Mouse (Mus musculus): Measurements from ENCODE around the gene Mcm7. TPM values are rescaled to one million over a fixed set of nuclear protein-coding genes. Genes with fewer than 3 reads are reported as not detected.
A peak's percentile ranks its signal among the peaks of the same experiment; 100 is the strongest.

The Mcm7 gene
- polyA plus RNA-seq, 1 experiment, result 85.3 TPM

GRCm38 (mm10) chr5:138160842-138161665 is 11.2 kb downstream of the Mcm7 start, which contains the start of gene Cops6:
Gene Cops6 (plus strand): TSS chr5:138161071.
- Histone ChIP-seq H3K4me3 (ENCODE audit: insufficient read depth, low read length) (peak within 1 kb of the TSS; percentile 84), H3K4me1 (ENCODE audit: control insufficient read depth, insufficient read depth, low read length) (peaks cover 8% of the 10 kb centered on the region; the same call in 1 of the 2 replicates), H3K27ac (ENCODE audit: insufficient read depth, low read length) (peak within 1 kb of the TSS; percentile 15)
- TF ChIP-seq POLR2A (IDR thresholded peaks at IDR 0.05; ENCODE audit: low read depth, low read length), result peak; percentile 89
- TF ChIP-seq CTCF (IDR thresholded peaks at IDR 0.05; ENCODE audit: borderline replicate concordance, insufficient read depth, low read length), result no peak

- TF ChIP-seq CTCF (IDR thresholded peaks at IDR 0.05; ENCODE audit: borderline replicate concordance, insufficient read depth, low read length) (no peak), POLR2A (IDR thresholded peaks at IDR 0.05; ENCODE audit: low read depth, low read length) (no peak)
- no peak overlapping the region for H3K27ac ChIP-seq (ENCODE audit: insufficient read depth, low read length)
- H3K4me3 ChIP-seq (ENCODE audit: insufficient read depth, low read length), result no peak overlapping the region
- H3K4me1 ChIP-seq (ENCODE audit: control insufficient read depth, insufficient read depth, low read length), result peaks cover 8% of the 10 kb centered on the region; the same call in 1 of the 2 replicates
These were observed 11.9 kb downstream of the Mcm7 start for GRCm38 (mm10) chr5:138160224-138160762.

- TF ChIP-seq CTCF (IDR thresholded peaks at IDR 0.05; ENCODE audit: borderline replicate concordance, insufficient read depth, low read length) (peak; percentile 96; the same call in 1 of the 2 replicates), POLR2A (IDR thresholded peaks at IDR 0.05; ENCODE audit: low read depth, low read length) (peak; percentile 83)
- no peaks in the 10 kb centered on the region for H3K4me1 ChIP-seq (ENCODE audit: control insufficient read depth, insufficient read depth, low read length)
- H3K4me3 ChIP-seq (ENCODE audit: insufficient read depth, low read length), result peak within 1 kb of the TSS; percentile 60
- H3K27ac ChIP-seq (ENCODE audit: insufficient read depth, low read length), result no peak within 1 kb of the TSS
These were observed 16.7 kb downstream of the Mcm7 start, which contains the start of gene Zfp113 for GRCm38 (mm10) chr5:138155443-138155976. Gene Zfp113 (minus strand): TSS chr5:138155744.

GRCm38 (mm10) chr5:138154390-138154789 is 17.8 kb downstream of the Mcm7 start:
- TF ChIP-seq CTCF (IDR thresholded peaks at IDR 0.05; ENCODE audit: borderline replicate concordance, insufficient read depth, low read length) (no peak), POLR2A (IDR thresholded peaks at IDR 0.05; ENCODE audit: low read depth, low read length) (no peak)
- no peak overlapping the region for H3K4me3 ChIP-seq (ENCODE audit: insufficient read depth, low read length)
- no peaks in the 10 kb centered on the region for H3K4me1 ChIP-seq (ENCODE audit: control insufficient read depth, insufficient read depth, low read length)
- no peak overlapping the region for H3K27ac ChIP-seq (ENCODE audit: insufficient read depth, low read length)

- no peak overlapping the region for H3K27ac ChIP-seq (ENCODE audit: insufficient read depth, low read length)
- no peak for TF ChIP-seq CTCF (IDR thresholded peaks at IDR 0.05; ENCODE audit: borderline replicate concordance, insufficient read depth, low read length)
- no peak for TF ChIP-seq POLR2A (IDR thresholded peaks at IDR 0.05; ENCODE audit: low read depth, low read length)
- no peak overlapping the region for H3K4me3 ChIP-seq (ENCODE audit: insufficient read depth, low read length)
- H3K4me1 ChIP-seq (ENCODE audit: control insufficient read depth, insufficient read depth, low read length), result no peaks in the 10 kb centered on the region
These were observed 33.6 kb downstream of the Mcm7 start for GRCm38 (mm10) chr5:138138585-138138984.

- Histone ChIP-seq H3K4me1 (ENCODE audit: control insufficient read depth, insufficient read depth, low read length) (no peaks in the 10 kb centered on the region), H3K4me3 (ENCODE audit: insufficient read depth, low read length) (no peak overlapping the region), H3K27ac (ENCODE audit: insufficient read depth, low read length) (no peak overlapping the region)
- TF ChIP-seq CTCF (IDR thresholded peaks at IDR 0.05; ENCODE audit: borderline replicate concordance, insufficient read depth, low read length), result peak; percentile 19; the same call in 1 of the 2 replicates
- TF ChIP-seq POLR2A (IDR thresholded peaks at IDR 0.05; ENCODE audit: low read depth, low read length), result no peak
These were observed 34.2 kb downstream of the Mcm7 start for GRCm38 (mm10) chr5:138137935-138138549.

- H3K4me3 ChIP-seq (ENCODE audit: insufficient read depth, low read length), result no peak overlapping the region
- TF ChIP-seq CTCF (IDR thresholded peaks at IDR 0.05; ENCODE audit: borderline replicate concordance, insufficient read depth, low read length), result no peak
- no peak for TF ChIP-seq POLR2A (IDR thresholded peaks at IDR 0.05; ENCODE audit: low read depth, low read length)
- no peak overlapping the region for H3K27ac ChIP-seq (ENCODE audit: insufficient read depth, low read length)
- no peaks in the 10 kb centered on the region for H3K4me1 ChIP-seq (ENCODE audit: control insufficient read depth, insufficient read depth, low read length)
These were observed 35.0 kb downstream of the Mcm7 start for GRCm38 (mm10) chr5:138137257-138137656.

GRCm38 (mm10) chr5:138132425-138133064 is 39.7 kb downstream of the Mcm7 start:
- no peak overlapping the region for H3K4me3 ChIP-seq (ENCODE audit: insufficient read depth, low read length)
- H3K27ac ChIP-seq (ENCODE audit: insufficient read depth, low read length), result no peak overlapping the region
- no peak for TF ChIP-seq CTCF (IDR thresholded peaks at IDR 0.05; ENCODE audit: borderline replicate concordance, insufficient read depth, low read length)
- no peak for TF ChIP-seq POLR2A (IDR thresholded peaks at IDR 0.05; ENCODE audit: low read depth, low read length)
- H3K4me1 ChIP-seq (ENCODE audit: control insufficient read depth, insufficient read depth, low read length), result no peaks in the 10 kb centered on the region

- peak overlapping the region; percentile 85 for H3K27ac ChIP-seq (ENCODE audit: insufficient read depth, low read length)
- H3K4me1 ChIP-seq (ENCODE audit: control insufficient read depth, insufficient read depth, low read length), result no peaks in the 10 kb centered on the region
- TF ChIP-seq POLR2A (IDR thresholded peaks at IDR 0.05; ENCODE audit: low read depth, low read length), result no peak
- no peak for TF ChIP-seq CTCF (IDR thresholded peaks at IDR 0.05; ENCODE audit: borderline replicate concordance, insufficient read depth, low read length)
- peak overlapping the region; percentile 85 for H3K4me3 ChIP-seq (ENCODE audit: insufficient read depth, low read length)
These were observed 54.2 kb downstream of the Mcm7 start for GRCm38 (mm10) chr5:138118041-138118440.
